Mouse (Mus musculus): Measurements from ENCODE around the gene Gm10256.
"Not testable (repeated sequence)": the region's sequence is repeated elsewhere in the genome, so short reads cannot be mapped to it uniquely, and the experiment has no call there.

Gene Gm10256

DNA sequence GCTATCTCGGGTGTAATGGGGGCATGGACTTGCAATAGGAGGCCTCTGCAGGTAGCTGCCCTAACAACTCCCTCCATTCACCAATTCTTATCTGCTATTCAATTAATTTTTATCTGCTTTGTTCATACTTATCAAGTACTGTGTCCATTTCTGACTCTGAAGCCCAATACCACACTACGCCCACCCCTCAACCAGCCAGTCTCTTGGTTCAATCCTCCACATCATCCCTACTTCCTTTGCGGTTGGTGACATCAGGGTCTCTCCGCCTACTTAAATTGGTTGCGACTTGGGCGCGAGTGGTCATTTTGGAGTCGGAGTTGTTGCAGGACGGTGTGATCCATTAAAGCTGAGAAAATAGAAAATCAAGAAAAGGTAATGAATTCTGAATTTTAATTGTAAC is at the start of gene Gm10256, which contains the start of gene Rbmy:
Gm10256 (plus strand) TSS at position 320 of the 400 bp plus-strand sequence.
Rbmy (plus strand) TSS at position 301 of the 400 bp plus-strand sequence.
- DNase-seq (ENCODE audit: low spot score), result not testable (repeated sequence)

GRCm38 (mm10) chrY:2796105-2796504 is 34.4 kb upstream of the Gm10256 start, which contains the start of gene Gm4064:
Gm4064 (minus strand) TSS chrY:2796205.
- not testable (repeated sequence) for DNase-seq (ENCODE audit: low spot score)

- DNase-seq (ENCODE audit: low spot score), result not testable (repeated sequence)
These were observed 70.2 kb downstream of the Gm10256 start, which contains the start of gene Gm10352 for GRCm38 (mm10) chrY:2900689-2901088. Gm10352 (plus strand) TSS chrY:2900989.

Measured in layer of hippocampus, adult 11-12 months (tissue).